Mouse (Mus musculus) heart, embryonic 14.5 days (tissue): Measurements from ENCODE around the gene Usp5. TPM values are rescaled to one million over a fixed set of nuclear protein-coding genes. Genes with fewer than 3 reads are reported as not detected.

Experiments
- ATAC-seq: fragments of 200-750 bp; cut with Nextera tagmentation; 2 replicates; pipeline ENCODE4 v1.8.0; 2017; ENCODE audit warnings: low read depth, moderate TSS enrichment; ENCODE audit not compliant: insufficient number of reproducible peaks, insufficient read depth, low FRiP score
- H3K27ac ChIP-seq, 2 experiments: fragments of 200-500 bp in 1 of 2; fragments of 300-500 bp in 1 of 2; sonication (generic) in 1 of 2; replicated peaks in 1 of 2; 2 replicates each; pipeline ENCODE4 v1.5.1; 2012 to 2014; ENCODE audit warnings: low read depth in 2 of 2, low read length in 2 of 2, control low read depth in 1 of 2, mild to moderate bottlenecking in 1 of 2, mixed read lengths in 1 of 2; ENCODE audit not compliant: control insufficient read depth in 1 of 2, insufficient read depth in 1 of 2
- H3K27me3 ChIP-seq: fragments of 300-500 bp; sonication (generic); 2 replicates; pipeline ENCODE4 v1.6.1; 2014; ENCODE audit warnings: mild to moderate bottlenecking, low read length, control low read depth; ENCODE audit not compliant: control insufficient read depth, insufficient read depth
- H3K36me3 ChIP-seq: fragments of 300-500 bp; sonication (generic); 2 replicates; pipeline ENCODE4 v1.6.1; 2014; ENCODE audit warnings: mild to moderate bottlenecking, control low read depth, low read length, mixed read lengths; ENCODE audit not compliant: control insufficient read depth, insufficient read depth
- H3K4me1 ChIP-seq, 2 experiments: fragments of 200-500 bp in 1 of 2; fragments of 300-500 bp in 1 of 2; sonication (generic) in 1 of 2; 2 replicates each; pipeline ENCODE4 v1.6.1; 2012 to 2014; ENCODE audit warnings: low read length in 2 of 2, control low read depth in 1 of 2, mixed read lengths in 1 of 2; ENCODE audit not compliant: control insufficient read depth in 2 of 2, insufficient read depth in 2 of 2
- H3K4me2 ChIP-seq: fragments of 300-500 bp; sonication (generic); 2 replicates; pipeline ENCODE4 v1.6.1; 2014; ENCODE audit warnings: mild to moderate bottlenecking, low read length
- H3K4me3 ChIP-seq, 2 experiments: fragments of 200-500 bp in 1 of 2; fragments of 300-500 bp in 1 of 2; sonication (generic) in 1 of 2; 2 replicates each; pipeline ENCODE4 v1.5.1; 2012 to 2014; ENCODE audit warnings: low read length in 2 of 2, mild to moderate bottlenecking in 2 of 2, control low read depth in 1 of 2, low read depth in 1 of 2, moderate library complexity in 1 of 2; ENCODE audit not compliant: control insufficient read depth in 1 of 2, insufficient read depth in 1 of 2
- H3K9ac ChIP-seq: fragments of 300-500 bp; sonication (generic); 2 replicates; pipeline ENCODE4 v1.6.1; 2014; ENCODE audit warnings: mild to moderate bottlenecking, low read length
- H3K9me3 ChIP-seq: fragments of 300-500 bp; sonication (generic); 2 replicates; pipeline ENCODE4 v1.6.1; 2016; ENCODE audit warnings: low read length, control low read depth; ENCODE audit not compliant: control insufficient read depth
- WGBS: fragments of 180-500 bp; shearing (Covaris S2); extraction: QIAGEN DNeasy Blood & Tissue Kit; methylation state at CpG from one replicate; pipeline ENCODE4 v1.1.7; 2014; 5-methylcytosine and 5-hydroxymethylcytosine counted together
- polyA plus RNA-seq: library from polyadenylated mRNA; unstranded; fragments of >200 nt; fragmentation: Nextera tagmentation; extraction: Ambion mirVana; gene quantifications from 2 replicates; pipeline ENCODE4 v1.2.1, GENCODE M21; 2014

The Usp5 gene
- polyA plus RNA-seq, 1 experiment from 2014 or later, result 85.9 TPM

DNA sequence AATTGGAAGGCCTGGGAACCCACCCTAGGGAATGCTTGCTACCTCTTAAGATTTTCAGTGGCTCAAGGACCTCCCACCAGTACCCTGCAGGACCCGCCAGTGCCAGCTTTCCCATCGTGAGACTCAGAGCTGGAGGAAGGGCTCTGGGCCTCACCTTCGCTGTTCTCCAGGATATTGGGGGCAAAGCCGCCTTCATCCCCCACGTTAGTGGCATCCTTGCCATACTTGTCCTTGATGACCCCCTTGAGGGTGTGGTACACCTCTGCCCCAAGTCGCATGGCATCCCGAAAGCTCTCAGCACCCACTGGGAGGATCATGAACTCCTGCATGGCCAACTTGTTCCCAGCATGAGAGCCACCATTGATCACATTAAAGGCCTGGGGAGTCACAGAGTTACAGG, 63.3 kb downstream of the Usp5 start:
- Histone ChIP-seq H3K9ac (no peak overlapping the region), H3K27ac (no peak overlapping the region), H3K4me2 (no peak overlapping the region), H3K27me3 (peaks cover 7% of the 10 kb centered on the region; the same call in 1 of the 2 replicates), H3K4me3 (no peak overlapping the region), H3K36me3 (no peaks in the 10 kb centered on the region), H3K4me1 (peaks cover 21 to 24% of the 10 kb centered on the region in 2 experiments), H3K9me3 (no peaks in the 10 kb centered on the region)
- WGBS, result 80% methylated on average over 7 of the region's 7 CpGs
- no peak for ATAC-seq

Other genes starting within 250 kb of the Usp5 start
- not detected in 2 replicates for gene C1s2, start 193.4 kb downstream of the Usp5 start, polyA plus RNA-seq
- gene Lpcat3, start 166.5 kb downstream of the Usp5 start, polyA plus RNA-seq, result 45.0 and 47.7 TPM in 2 replicates
- 114 and 117 TPM in 2 replicates for gene Emg1, start 117.3 kb downstream of the Usp5 start, polyA plus RNA-seq
- gene Phb2, start 117.1 kb downstream of the Usp5 start, polyA plus RNA-seq, result 295 and 326 TPM in 2 replicates
- gene Ptpn6, start 90.8 kb downstream of the Usp5 start, polyA plus RNA-seq, result 4.9 and 8.6 TPM in 2 replicates
- gene Grcc10, start 88.1 kb downstream of the Usp5 start, polyA plus RNA-seq, result 449 and 503 TPM in 2 replicates
- gene Gm45234, start 73.5 kb downstream of the Usp5 start, polyA plus RNA-seq, result not detected in 2 replicates
- 6.2 and 9.3 TPM in 2 replicates for gene Atn1, start 73.0 kb downstream of the Usp5 start, polyA plus RNA-seq
- 4.2 TPM in 2 replicates for gene Eno2, start 59.8 kb downstream of the Usp5 start, polyA plus RNA-seq
- gene Lrrc23, start 49.8 kb downstream of the Usp5 start, polyA plus RNA-seq, result not detected in 2 replicates
- 4.0 and 5.7 TPM in 2 replicates for gene Spsb2, start 20.8 kb downstream of the Usp5 start, polyA plus RNA-seq
- 1,486 and 1,545 TPM in 2 replicates for gene Tpi1, start 15.2 kb downstream of the Usp5 start, polyA plus RNA-seq
- gene Cdca3, start 63 bp upstream of the Usp5 start, polyA plus RNA-seq, result 126 and 139 TPM in 2 replicates
- gene Gnb3, start 10.8 kb upstream of the Usp5 start, polyA plus RNA-seq, result 6.7 and 7.5 TPM in 2 replicates
- gene P3h3, start 28.3 kb upstream of the Usp5 start, polyA plus RNA-seq, result 18.7 and 20.5 TPM in 2 replicates
- gene Gpr162, start 34.5 kb upstream of the Usp5 start, polyA plus RNA-seq, result 0.71 and 0.86 TPM in 2 replicates
- gene Cd4, start 58.7 kb upstream of the Usp5 start, polyA plus RNA-seq, result 0.16 TPM in 1 of 2 replicates, not detected in the other
- gene Lag3, start 82.2 kb upstream of the Usp5 start, polyA plus RNA-seq, result 1.00 and 1.1 TPM in 2 replicates
- 238 and 251 TPM in 2 replicates for gene Ptms, start 90.6 kb upstream of the Usp5 start, polyA plus RNA-seq
- gene Mlf2, start 101.9 kb upstream of the Usp5 start, polyA plus RNA-seq, result 364 and 365 TPM in 2 replicates
- gene Cops7a, start 136.1 kb upstream of the Usp5 start, polyA plus RNA-seq, result 128 and 135 TPM in 2 replicates
- gene Pianp, start 167.2 kb upstream of the Usp5 start, polyA plus RNA-seq, result 0.28 and 0.55 TPM in 2 replicates
- 6.6 and 7.2 TPM in 2 replicates for gene Zfp384, start 179.7 kb upstream of the Usp5 start, polyA plus RNA-seq
- 67.1 and 76.1 TPM in 2 replicates for gene Ing4, start 210.3 kb upstream of the Usp5 start, polyA plus RNA-seq
- gene Acrbp, start 220.2 kb upstream of the Usp5 start, polyA plus RNA-seq, result 5.4 and 6.5 TPM in 2 replicates
- gene Lpar5, start 238.4 kb upstream of the Usp5 start, polyA plus RNA-seq, result 0.36 TPM in 1 of 2 replicates, not detected in the other